Mouse (Mus musculus) liver, embryonic 11.5 days (tissue): ENCODE measurements at regions not wholly inside any gene's neighbourhood (a gene's known extent, or its start where the extent isn't known, plus 50 kb on each side); places are given as distances from the start of the nearest gene placed in this dataset.

Source experiments
- ATAC-seq: fragments of 200-750 bp; cut with Nextera tagmentation; replicated peaks from 2 replicates; pipeline ENCODE4 v1.8.0; 2017; ENCODE audit warnings: moderate number of reproducible peaks, mild to moderate bottlenecking, moderate TSS enrichment, moderate library complexity; ENCODE audit not compliant: low FRiP score
- DNase-seq: peaks from one replicate; pipeline ENCODE4 v3.0.0-alpha.2; 2017; ENCODE audit warnings: low spot score
- H3K27ac ChIP-seq: fragments of 300-500 bp; sonication (generic); 2 replicates; pipeline ENCODE4 v1.5.1; 2014; ENCODE audit warnings: mild to moderate bottlenecking, low read depth, low read length, control low read depth
- H3K27me3 ChIP-seq: fragments of 300-500 bp; sonication (generic); replicated peaks from 2 replicates; pipeline ENCODE4 v1.6.1; 2014; ENCODE audit warnings: low read length, mixed read lengths; ENCODE audit not compliant: control insufficient read depth, insufficient read depth
- H3K36me3 ChIP-seq: fragments of 300-500 bp; sonication (generic); 2 replicates; pipeline ENCODE4 v1.6.1; 2014; ENCODE audit warnings: mild to moderate bottlenecking, low read length, moderate library complexity, mixed read lengths; ENCODE audit not compliant: control insufficient read depth, insufficient read depth
- H3K4me1 ChIP-seq: fragments of 300-500 bp; sonication (generic); replicated peaks from 2 replicates; pipeline ENCODE4 v1.6.1; 2014; ENCODE audit warnings: low read length, mixed read lengths; ENCODE audit not compliant: control insufficient read depth, insufficient read depth
- H3K4me2 ChIP-seq: fragments of 300-500 bp; sonication (generic); 2 replicates; pipeline ENCODE4 v1.6.1; 2014; ENCODE audit warnings: mild to moderate bottlenecking, control low read depth, moderate library complexity
- H3K4me3 ChIP-seq: fragments of 300-500 bp; sonication (generic); 2 replicates; pipeline ENCODE4 v1.5.1; 2014; ENCODE audit warnings: low read depth, low read length, control low read depth
- H3K9ac ChIP-seq: fragments of 300-500 bp; sonication (generic); 2 replicates; pipeline ENCODE4 v1.6.1; 2014; ENCODE audit warnings: low read depth, low read length, control low read depth
- H3K9me3 ChIP-seq: fragments of 300-500 bp; sonication (generic); 2 replicates; pipeline ENCODE4 v1.6.1; 2016; ENCODE audit warnings: low read length, inconsistent platforms, mixed read lengths; ENCODE audit not compliant: control insufficient read depth
- WGBS: fragments of 180-500 bp; shearing (Covaris S2); extraction: QIAGEN DNeasy Blood & Tissue Kit; methylation state at CpG from one replicate; pipeline ENCODE4 v1.1.7; 2014; 5-methylcytosine and 5-hydroxymethylcytosine counted together

DNA sequence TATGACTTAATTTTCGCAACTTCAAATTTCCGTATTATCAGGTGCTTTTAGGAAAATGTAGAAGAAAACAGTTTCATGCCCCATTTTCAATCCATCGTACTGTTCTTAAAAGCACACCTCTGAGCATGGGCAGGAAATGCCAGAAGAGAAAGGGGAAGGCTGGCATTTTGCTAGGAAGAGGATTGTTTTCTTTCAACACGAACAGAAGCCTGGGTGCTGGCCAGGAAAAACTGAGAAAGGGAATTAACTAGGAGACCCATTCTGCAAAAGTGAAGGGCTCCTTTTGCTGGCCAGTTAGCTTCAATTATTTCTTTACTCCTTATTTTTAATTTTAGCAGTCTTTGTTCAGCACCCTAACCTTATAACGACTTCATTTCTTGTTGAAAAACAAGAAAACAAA, 264.0 kb downstream of the Btg1 start:
- Histone ChIP-seq H3K9ac (no peak overlapping the region), H3K9me3 (no peaks in the 10 kb centered on the region), H3K27me3 (no peaks in the 10 kb centered on the region), H3K4me3 (no peak overlapping the region), H3K36me3 (no peaks in the 10 kb centered on the region), H3K4me1 (no peaks in the 10 kb centered on the region), H3K27ac (no peak overlapping the region), H3K4me2 (no peak overlapping the region)
- DNase-seq (no peak), ATAC-seq (no peak)
- WGBS, result 77% methylated on average over 5 of the region's 5 CpGs

DNA sequence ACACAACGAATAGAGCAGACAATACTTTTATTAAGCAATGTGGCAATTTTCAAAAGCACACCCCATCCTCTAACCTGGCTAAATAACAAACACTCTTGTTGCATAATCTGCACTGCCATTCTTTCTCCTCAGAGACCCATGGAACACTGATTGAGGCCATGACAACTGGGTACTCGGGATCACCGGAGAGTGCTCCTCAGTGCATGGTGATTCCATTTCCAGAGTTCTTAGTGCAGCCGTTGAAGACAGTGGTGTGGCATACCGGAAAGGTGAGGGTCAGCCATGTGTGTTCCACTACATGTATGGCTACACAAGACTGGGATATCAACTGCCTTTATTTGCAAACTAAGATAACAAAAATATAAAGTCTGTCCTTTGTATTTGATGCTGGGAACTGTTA, 264.4 kb downstream of the Btg1 start:
- no peak overlapping the region for H3K27ac ChIP-seq
- ATAC-seq (no peak), DNase-seq (no peak)
- no peaks in the 10 kb centered on the region for H3K36me3 ChIP-seq
- no peak overlapping the region for H3K4me2 ChIP-seq
- H3K9ac ChIP-seq, result no peak overlapping the region
- 84% methylated on average over 5 of the region's 5 CpGs for WGBS
- no peaks in the 10 kb centered on the region for H3K27me3 ChIP-seq
- H3K4me1 ChIP-seq, result no peaks in the 10 kb centered on the region
- H3K9me3 ChIP-seq, result no peaks in the 10 kb centered on the region
- H3K4me3 ChIP-seq, result no peak overlapping the region

DNA sequence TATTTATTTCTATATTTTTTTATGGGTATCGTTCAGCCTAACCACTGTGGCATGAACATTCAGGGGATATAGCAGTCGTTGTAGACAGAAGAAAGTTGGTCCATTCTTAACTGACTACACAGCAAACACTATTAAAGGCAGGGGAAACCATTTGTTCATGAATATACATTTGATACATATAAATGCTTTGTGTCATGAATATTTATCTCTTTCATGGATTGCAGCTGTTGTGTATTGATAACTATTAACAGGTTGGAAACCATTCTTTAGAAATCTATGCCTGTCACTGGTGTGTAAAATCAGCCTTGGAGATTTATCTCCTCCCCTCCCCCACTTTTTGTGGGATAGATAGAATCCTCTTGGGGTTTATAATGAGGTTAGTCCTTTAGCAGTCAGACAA, 264.9 kb downstream of the Btg1 start:
- no peaks in the 10 kb centered on the region for H3K27me3 ChIP-seq
- no peaks in the 10 kb centered on the region for H3K9me3 ChIP-seq
- no peak overlapping the region for H3K4me2 ChIP-seq
- WGBS, result 69% methylated on average over 2 of the region's 2 CpGs
- no peak overlapping the region for H3K9ac ChIP-seq
- no peak overlapping the region for H3K27ac ChIP-seq
- DNase-seq (no peak), ATAC-seq (no peak)
- no peaks in the 10 kb centered on the region for H3K36me3 ChIP-seq
- H3K4me3 ChIP-seq, result no peak overlapping the region
- no peaks in the 10 kb centered on the region for H3K4me1 ChIP-seq

DNA sequence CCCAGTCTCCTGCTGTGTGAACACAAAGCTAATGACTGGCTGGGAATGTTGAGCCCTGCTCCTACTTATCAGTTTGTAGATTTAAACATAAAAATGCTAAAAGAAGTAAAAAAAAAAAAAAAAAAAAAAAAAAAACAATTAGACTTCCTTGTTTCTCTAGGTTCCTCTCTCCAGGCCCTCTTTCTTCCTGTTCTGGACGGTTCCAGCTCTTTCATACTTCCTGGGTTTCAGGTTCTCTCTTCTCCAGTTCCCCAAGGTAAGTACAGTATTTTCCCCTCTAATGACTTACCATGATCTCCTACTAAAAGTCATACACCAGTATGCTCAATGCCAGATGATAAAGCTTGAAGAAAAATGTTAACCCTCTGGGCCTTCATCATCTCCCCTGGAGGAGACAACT, 284.3 kb downstream of the Btg1 start:
- Histone ChIP-seq H3K27me3 (no peaks in the 10 kb centered on the region), H3K36me3 (no peaks in the 10 kb centered on the region), H3K4me1 (no peaks in the 10 kb centered on the region), H3K4me2 (no peak overlapping the region), H3K27ac (no peak overlapping the region), H3K9me3 (no peaks in the 10 kb centered on the region), H3K4me3 (no peak overlapping the region), H3K9ac (no peak overlapping the region)
- ATAC-seq, result no peak
- no peak for DNase-seq
- 45% methylated on average over 1 of the region's 1 CpGs for WGBS

- Histone ChIP-seq H3K27ac (no peak overlapping the region), H3K36me3 (no peaks in the 10 kb centered on the region), H3K4me3 (no peak overlapping the region), H3K4me1 (no peaks in the 10 kb centered on the region), H3K4me2 (no peak overlapping the region), H3K9ac (no peak overlapping the region), H3K27me3 (no peaks in the 10 kb centered on the region), H3K9me3 (no peaks in the 10 kb centered on the region)
- WGBS, result 89% methylated on average over 4 of the region's 4 CpGs
- no peak for DNase-seq
- ATAC-seq, result no peak
Observed at GRCm38 (mm10) chr10:96905098-96905809, 288.4 kb downstream of the Btg1 start.

DNA sequence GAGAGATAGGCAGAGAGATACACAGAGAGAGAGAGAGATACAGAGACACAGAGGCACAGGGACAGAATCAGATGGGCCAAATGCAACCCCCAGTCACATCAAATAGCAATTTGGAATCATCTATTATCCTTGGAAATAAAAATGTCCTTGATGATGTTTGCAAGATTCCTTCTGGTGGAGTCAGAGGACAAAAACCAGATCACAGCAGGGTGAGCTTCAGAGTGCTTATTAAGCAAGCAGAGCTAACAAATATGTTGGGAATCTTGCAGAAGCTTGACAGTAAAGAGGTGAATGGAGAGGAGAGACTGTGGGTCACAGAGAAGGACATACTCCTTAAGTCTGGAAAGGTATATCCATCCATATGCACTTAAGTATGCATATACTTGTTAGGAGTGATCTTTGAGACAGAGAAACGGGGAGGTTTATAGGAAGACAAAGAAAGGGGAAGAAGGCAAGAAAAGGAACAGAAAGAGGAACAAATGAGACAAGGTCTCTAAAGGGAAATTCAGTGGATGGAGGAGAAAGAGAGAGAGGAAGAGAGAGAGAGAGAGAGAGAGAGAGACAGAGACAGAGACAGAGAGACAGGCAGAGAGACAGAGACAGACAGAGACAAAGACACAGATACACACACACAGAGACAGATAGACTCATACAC, 293.0 kb downstream of the Btg1 start:
- Histone ChIP-seq H3K36me3 (no peaks in the 10 kb centered on the region), H3K9me3 (peaks cover 3% of the 10 kb centered on the region; the same call in 1 of the 2 replicates), H3K4me2 (no peak overlapping the region), H3K4me1 (no peaks in the 10 kb centered on the region), H3K27me3 (no peaks in the 10 kb centered on the region), H3K9ac (no peak overlapping the region), H3K27ac (no peak overlapping the region), H3K4me3 (no peak overlapping the region)
- DNase-seq, result no peak
- 50% methylated on average over 1 of the region's 1 CpGs for WGBS
- ATAC-seq, result no peak

DNA sequence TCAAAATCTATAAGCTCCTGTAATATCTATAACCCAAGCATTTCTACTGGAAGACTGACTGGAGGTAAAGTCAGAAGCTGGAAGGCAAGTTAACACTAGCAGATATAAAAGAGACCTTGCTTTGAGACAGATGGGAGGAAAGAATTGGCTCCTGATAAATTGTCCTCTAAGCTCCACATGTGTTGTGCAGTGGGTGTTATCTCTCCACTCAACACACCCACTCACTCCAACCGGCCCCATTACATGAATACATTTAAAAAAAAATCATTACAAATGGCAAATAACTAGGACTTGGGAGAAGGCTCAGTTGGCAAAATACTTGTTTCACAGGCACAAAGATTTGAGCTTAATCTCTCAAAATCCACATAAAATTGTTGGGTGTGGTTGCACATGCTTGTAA, 304.4 kb downstream of the Btg1 start:
- H3K9ac ChIP-seq, result no peak overlapping the region
- ATAC-seq, result no peak
- no peak for DNase-seq
- H3K4me3 ChIP-seq, result no peak overlapping the region
- H3K4me2 ChIP-seq, result no peak overlapping the region
- H3K9me3 ChIP-seq, result peaks cover 7% of the 10 kb centered on the region; the same call in 1 of the 2 replicates
- no peaks in the 10 kb centered on the region for H3K27me3 ChIP-seq
- H3K27ac ChIP-seq, result no peak overlapping the region
- no peaks in the 10 kb centered on the region for H3K4me1 ChIP-seq
- WGBS, result 81% methylated on average over 1 of the region's 1 CpGs
- no peaks in the 10 kb centered on the region for H3K36me3 ChIP-seq

DNA sequence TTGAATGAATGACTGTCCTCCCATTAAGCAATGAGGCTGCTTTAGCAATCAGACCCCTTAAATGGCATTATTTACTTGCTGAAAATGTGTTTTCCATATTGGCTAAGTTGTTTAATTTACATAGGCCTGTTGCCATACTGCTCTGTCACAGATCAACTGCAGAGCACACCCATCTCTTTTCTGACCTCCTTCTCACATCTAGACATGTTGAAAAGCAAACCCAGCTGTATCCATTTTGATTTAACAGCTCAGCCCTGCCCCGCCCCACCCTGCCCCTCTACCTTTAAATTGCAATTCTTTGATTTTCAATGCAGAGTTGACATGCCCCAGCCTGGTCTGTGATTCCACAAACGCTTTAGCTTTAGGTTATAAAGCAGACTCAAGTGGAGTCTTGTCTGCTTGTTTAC, 307.5 kb downstream of the Btg1 start:
- no peaks in the 10 kb centered on the region for H3K4me1 ChIP-seq
- H3K36me3 ChIP-seq, result no peaks in the 10 kb centered on the region
- H3K4me3 ChIP-seq, result no peak overlapping the region
- no peak overlapping the region for H3K27ac ChIP-seq
- H3K9ac ChIP-seq, result no peak overlapping the region
- H3K4me2 ChIP-seq, result no peak overlapping the region
- no peak for DNase-seq
- H3K9me3 ChIP-seq, result no peaks in the 10 kb centered on the region
- WGBS, result 75% methylated on average over 2 of the region's 2 CpGs
- no peak for ATAC-seq
- H3K27me3 ChIP-seq, result no peaks in the 10 kb centered on the region

- Histone ChIP-seq H3K27ac (no peak overlapping the region), H3K4me3 (no peak overlapping the region), H3K4me2 (no peak overlapping the region), H3K36me3 (no peaks in the 10 kb centered on the region), H3K9me3 (no peaks in the 10 kb centered on the region), H3K27me3 (no peaks in the 10 kb centered on the region), H3K4me1 (no peaks in the 10 kb centered on the region), H3K9ac (no peak overlapping the region)
- no peak for DNase-seq
- 81% methylated on average over 4 of the region's 4 CpGs for WGBS
- ATAC-seq, result no peak
Observed at GRCm38 (mm10) chr10:96924722-96925121, 307.9 kb downstream of the Btg1 start.
